Mouse (Mus musculus): ENCODE measurements around the gene Rsf1. TPM values are rescaled to one million over a fixed set of nuclear protein-coding genes. Genes with fewer than 3 reads are reported as not detected.
A peak's percentile ranks its signal among the peaks of the same experiment; 100 is the strongest.

Rsf1 gene
- 16.8 and 17.4 TPM in 2 replicates for polyA plus RNA-seq (2015; fragmentation: Nextera tagmentation; extraction: Ambion mirVana)

- no peaks in the 10 kb centered on the region for H3K9me3 ChIP-seq (replicated peaks; ENCODE audit: control insufficient read depth, low read length)
- peak within 1 kb of the TSS; percentile 100 for H3K9ac ChIP-seq (ENCODE audit: low read length)
- WGBS = under 1% methylated on average over 65 of the region's 68 CpGs
- H3K4me1 ChIP-seq (ENCODE audit: control insufficient read depth, insufficient read depth, low read length) = peaks cover 7% of the 10 kb centered on the region
- H3K27me3 ChIP-seq (ENCODE audit: control insufficient read depth, insufficient read depth, low read length) = no peaks in the 10 kb centered on the region
- peak; percentile 97 for ATAC-seq (ENCODE audit: insufficient read depth, low FRiP score)
- H3K36me3 ChIP-seq (ENCODE audit: control insufficient read depth, insufficient read depth, low read length) = no peaks in the 10 kb centered on the region
- H3K4me3 ChIP-seq (replicated peaks; ENCODE audit: low read length) = peak within 1 kb of the TSS; percentile 100
- H3K4me2 ChIP-seq (ENCODE audit: low read depth, low read length) = peak within 1 kb of the TSS; percentile 67
- H3K27ac ChIP-seq (ENCODE audit: low read length) = peak within 1 kb of the TSS; percentile 98
Measured at GRCm38 (mm10) chr7:97579067-97579975, at the start of gene Rsf1, which contains the start of gene Aamdc. Rsf1 (plus strand) TSS chr7:97579889. Aamdc (minus strand) TSS chr7:97579497.

GRCm38 (mm10) chr7:97535531-97535930 lies 44.2 kb upstream of the Rsf1 start:
- H3K4me1 ChIP-seq (ENCODE audit: control insufficient read depth, insufficient read depth, low read length) = no peaks in the 10 kb centered on the region
- H3K27me3 ChIP-seq (ENCODE audit: control insufficient read depth, insufficient read depth, low read length) = no peaks in the 10 kb centered on the region
- no peak overlapping the region for H3K4me3 ChIP-seq (replicated peaks; ENCODE audit: low read length)
- 88% methylated on average over 5 of the region's 5 CpGs for WGBS
- no peak for ATAC-seq (ENCODE audit: insufficient read depth, low FRiP score)
- no peak overlapping the region for H3K9ac ChIP-seq (ENCODE audit: low read length)
- H3K9me3 ChIP-seq (replicated peaks; ENCODE audit: control insufficient read depth, low read length) = no peaks in the 10 kb centered on the region
- H3K36me3 ChIP-seq (ENCODE audit: control insufficient read depth, insufficient read depth, low read length) = peaks cover 31% of the 10 kb centered on the region
- H3K27ac ChIP-seq (ENCODE audit: low read length) = no peak overlapping the region
- H3K4me2 ChIP-seq (ENCODE audit: low read depth, low read length) = no peak overlapping the region

GRCm38 (mm10) chr7:97536571-97536970 lies 43.1 kb upstream of the Rsf1 start:
- WGBS = 86% methylated on average over 5 of the region's 5 CpGs
- Histone ChIP-seq H3K4me1 (ENCODE audit: control insufficient read depth, insufficient read depth, low read length) (no peaks in the 10 kb centered on the region), H3K9ac (ENCODE audit: low read length) (no peak overlapping the region), H3K27ac (ENCODE audit: low read length) (no peak overlapping the region), H3K27me3 (ENCODE audit: control insufficient read depth, insufficient read depth, low read length) (no peaks in the 10 kb centered on the region), H3K4me3 (replicated peaks; ENCODE audit: low read length) (no peak overlapping the region), H3K4me2 (ENCODE audit: low read depth, low read length) (no peak overlapping the region), H3K9me3 (replicated peaks; ENCODE audit: control insufficient read depth, low read length) (no peaks in the 10 kb centered on the region), H3K36me3 (ENCODE audit: control insufficient read depth, insufficient read depth, low read length) (peaks cover 27% of the 10 kb centered on the region)
- no peak for ATAC-seq (ENCODE audit: insufficient read depth, low FRiP score)

GRCm38 (mm10) chr7:97546462-97546861 lies 33.2 kb upstream of the Rsf1 start:
- H3K9ac ChIP-seq (ENCODE audit: low read length) = no peak overlapping the region
- no peaks in the 10 kb centered on the region for H3K27me3 ChIP-seq (ENCODE audit: control insufficient read depth, insufficient read depth, low read length)
- H3K9me3 ChIP-seq (replicated peaks; ENCODE audit: control insufficient read depth, low read length) = no peaks in the 10 kb centered on the region
- no peak for ATAC-seq (ENCODE audit: insufficient read depth, low FRiP score)
- WGBS = 77% methylated on average over 2 of the region's 2 CpGs
- peaks cover 16% of the 10 kb centered on the region; the same call in 1 of the 2 replicates for H3K36me3 ChIP-seq (ENCODE audit: control insufficient read depth, insufficient read depth, low read length)
- no peak overlapping the region for H3K4me3 ChIP-seq (replicated peaks; ENCODE audit: low read length)
- H3K4me2 ChIP-seq (ENCODE audit: low read depth, low read length) = no peak overlapping the region
- no peaks in the 10 kb centered on the region for H3K4me1 ChIP-seq (ENCODE audit: control insufficient read depth, insufficient read depth, low read length)
- H3K27ac ChIP-seq (ENCODE audit: low read length) = no peak overlapping the region

GRCm38 (mm10) chr7:97549301-97549700 lies 30.4 kb upstream of the Rsf1 start:
- no peak overlapping the region for H3K4me3 ChIP-seq (replicated peaks; ENCODE audit: low read length)
- no peak overlapping the region for H3K27ac ChIP-seq (ENCODE audit: low read length)
- no peaks in the 10 kb centered on the region for H3K27me3 ChIP-seq (ENCODE audit: control insufficient read depth, insufficient read depth, low read length)
- ATAC-seq (ENCODE audit: insufficient read depth, low FRiP score) = no peak
- no peaks in the 10 kb centered on the region for H3K9me3 ChIP-seq (replicated peaks; ENCODE audit: control insufficient read depth, low read length)
- WGBS = 94% methylated on average over 10 of the region's 10 CpGs
- H3K4me2 ChIP-seq (ENCODE audit: low read depth, low read length) = no peak overlapping the region
- no peaks in the 10 kb centered on the region for H3K4me1 ChIP-seq (ENCODE audit: control insufficient read depth, insufficient read depth, low read length)
- H3K9ac ChIP-seq (ENCODE audit: low read length) = no peak overlapping the region
- no peaks in the 10 kb centered on the region for H3K36me3 ChIP-seq (ENCODE audit: control insufficient read depth, insufficient read depth, low read length)

- H3K27me3 ChIP-seq (ENCODE audit: control insufficient read depth, insufficient read depth, low read length) = no peaks in the 10 kb centered on the region
- H3K36me3 ChIP-seq (ENCODE audit: control insufficient read depth, insufficient read depth, low read length) = no peaks in the 10 kb centered on the region
- 90% methylated on average over 9 of the region's 9 CpGs for WGBS
- no peaks in the 10 kb centered on the region for H3K9me3 ChIP-seq (replicated peaks; ENCODE audit: control insufficient read depth, low read length)
- ATAC-seq (ENCODE audit: insufficient read depth, low FRiP score) = no peak
- no peaks in the 10 kb centered on the region for H3K4me1 ChIP-seq (ENCODE audit: control insufficient read depth, insufficient read depth, low read length)
- H3K27ac ChIP-seq (ENCODE audit: low read length) = no peak overlapping the region
- H3K4me2 ChIP-seq (ENCODE audit: low read depth, low read length) = no peak overlapping the region
- H3K4me3 ChIP-seq (replicated peaks; ENCODE audit: low read length) = no peak overlapping the region
- H3K9ac ChIP-seq (ENCODE audit: low read length) = no peak overlapping the region
Measured at GRCm38 (mm10) chr7:97550673-97551072, 29.0 kb upstream of the Rsf1 start.

- no peak for ATAC-seq (ENCODE audit: insufficient read depth, low FRiP score)
- 94% methylated on average over 2 of the region's 2 CpGs for WGBS
- H3K9me3 ChIP-seq (replicated peaks; ENCODE audit: control insufficient read depth, low read length) = no peaks in the 10 kb centered on the region
- H3K27me3 ChIP-seq (ENCODE audit: control insufficient read depth, insufficient read depth, low read length) = no peaks in the 10 kb centered on the region
- H3K4me1 ChIP-seq (ENCODE audit: control insufficient read depth, insufficient read depth, low read length) = no peaks in the 10 kb centered on the region
- no peak overlapping the region for H3K9ac ChIP-seq (ENCODE audit: low read length)
- no peak overlapping the region for H3K27ac ChIP-seq (ENCODE audit: low read length)
- no peak overlapping the region for H3K4me2 ChIP-seq (ENCODE audit: low read depth, low read length)
- H3K36me3 ChIP-seq (ENCODE audit: control insufficient read depth, insufficient read depth, low read length) = no peaks in the 10 kb centered on the region
- no peak overlapping the region for H3K4me3 ChIP-seq (replicated peaks; ENCODE audit: low read length)
Measured at GRCm38 (mm10) chr7:97563576-97563975, 16.1 kb upstream of the Rsf1 start.

- H3K36me3 ChIP-seq (ENCODE audit: control insufficient read depth, insufficient read depth, low read length) = no peaks in the 10 kb centered on the region
- H3K4me2 ChIP-seq (ENCODE audit: low read depth, low read length) = no peak overlapping the region
- ATAC-seq (ENCODE audit: insufficient read depth, low FRiP score) = no peak
- no peak overlapping the region for H3K27ac ChIP-seq (ENCODE audit: low read length)
- no peaks in the 10 kb centered on the region for H3K9me3 ChIP-seq (replicated peaks; ENCODE audit: control insufficient read depth, low read length)
- H3K9ac ChIP-seq (ENCODE audit: low read length) = no peak overlapping the region
- H3K4me1 ChIP-seq (ENCODE audit: control insufficient read depth, insufficient read depth, low read length) = no peaks in the 10 kb centered on the region
- no peaks in the 10 kb centered on the region for H3K27me3 ChIP-seq (ENCODE audit: control insufficient read depth, insufficient read depth, low read length)
- 77% methylated on average over 4 of the region's 4 CpGs for WGBS
- H3K4me3 ChIP-seq (replicated peaks; ENCODE audit: low read length) = no peak overlapping the region
Measured at GRCm38 (mm10) chr7:97569372-97569771, 10.3 kb upstream of the Rsf1 start.

- 85% methylated on average over 1 of the region's 1 CpGs for WGBS
- H3K4me3 ChIP-seq (replicated peaks; ENCODE audit: low read length) = no peak overlapping the region
- no peaks in the 10 kb centered on the region for H3K9me3 ChIP-seq (replicated peaks; ENCODE audit: control insufficient read depth, low read length)
- H3K27ac ChIP-seq (ENCODE audit: low read length) = no peak overlapping the region
- no peaks in the 10 kb centered on the region for H3K36me3 ChIP-seq (ENCODE audit: control insufficient read depth, insufficient read depth, low read length)
- no peak overlapping the region for H3K4me2 ChIP-seq (ENCODE audit: low read depth, low read length)
- ATAC-seq (ENCODE audit: insufficient read depth, low FRiP score) = no peak
- H3K4me1 ChIP-seq (ENCODE audit: control insufficient read depth, insufficient read depth, low read length) = no peaks in the 10 kb centered on the region
- no peaks in the 10 kb centered on the region for H3K27me3 ChIP-seq (ENCODE audit: control insufficient read depth, insufficient read depth, low read length)
- no peak overlapping the region for H3K9ac ChIP-seq (ENCODE audit: low read length)
Measured at GRCm38 (mm10) chr7:97570389-97570788, 9.3 kb upstream of the Rsf1 start.

Measured in stomach, embryonic 16.5 days (tissue).